Comparison of ENCODE assay signal across 8 mouse cellular contexts in the genomic region with DNA sequence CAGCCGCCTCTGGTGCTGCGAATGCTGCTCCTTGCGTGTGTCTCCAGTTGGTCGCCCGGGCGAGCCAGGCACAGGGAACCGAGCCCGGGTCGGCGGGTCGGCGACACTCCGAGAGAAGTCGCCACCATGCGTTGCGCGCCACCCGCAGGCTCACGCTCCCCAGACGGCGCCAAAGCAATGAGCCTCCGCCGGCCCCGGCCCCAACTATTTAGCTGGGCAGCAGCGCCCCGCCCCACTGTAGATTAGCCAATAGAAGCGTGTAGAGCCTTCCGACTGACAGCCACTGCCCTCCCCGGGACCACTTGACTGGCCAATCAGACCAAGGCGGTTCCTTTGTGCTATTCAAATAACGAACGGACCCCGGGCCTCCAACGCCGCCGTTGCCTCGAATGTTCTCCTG. TPM values are rescaled to one million over a fixed set of nuclear protein-coding genes. Genes with fewer than 3 reads are reported as not detected.
A peak's percentile ranks its signal among the peaks of the same experiment; 100 is the strongest.
DNase-seq lines count a peak whose midpoint lies in the region; ATAC-seq and TF ChIP-seq lines count a peak whose summit lies in the region.

Ier5l (minus strand) TSS at position 181 of the 400 bp plus-strand sequence.

- H3K4me1 ChIP-seq in erythroblast, embryonic 14.5 days (ENCODE audit: control insufficient read depth): peaks cover 12% of the 10 kb centered on the region
- peaks cover 17% of the 10 kb centered on the region for H3K4me1 ChIP-seq in embryonic facial prominence, embryonic 14.5 days (ENCODE audit: control insufficient read depth, insufficient read depth, low read length)
- peaks cover 44% of the 10 kb centered on the region for H3K4me1 ChIP-seq in heart, embryonic 10.5 days
- H3K4me1 ChIP-seq in kidney, embryonic 14.5 days (ENCODE audit: control insufficient read depth, insufficient read depth, low read length): 0 out of 2 replicates have a peak, but pooled peaks cover 16% of the 10 kb centered on the region
- peaks cover 17% of the 10 kb centered on the region for H3K4me1 ChIP-seq in limb, embryonic 14.5 days (ENCODE audit: control insufficient read depth, insufficient read depth, low read length)
- H3K4me1 ChIP-seq in midbrain, embryonic 15.5 days: peaks cover 38% of the 10 kb centered on the region

- H3K27me3 ChIP-seq in erythroblast, embryonic 14.5 days (ENCODE audit: control insufficient read depth): peaks cover 74% of the 10 kb centered on the region
- H3K27me3 ChIP-seq in embryonic facial prominence, embryonic 14.5 days (replicated peaks; ENCODE audit: control insufficient read depth, insufficient read depth, low read length): no peaks in the 10 kb centered on the region
- peaks cover 23% of the 10 kb centered on the region for H3K27me3 ChIP-seq in heart, embryonic 10.5 days (ENCODE audit: insufficient read depth, poor library complexity, severe bottlenecking)
- H3K27me3 ChIP-seq in kidney, embryonic 14.5 days (ENCODE audit: control insufficient read depth, insufficient read depth, low read length): no peaks in the 10 kb centered on the region
- H3K27me3 ChIP-seq in limb, embryonic 14.5 days (ENCODE audit: control insufficient read depth, insufficient read depth, low read length): no peaks in the 10 kb centered on the region
- no peaks in the 10 kb centered on the region for H3K27me3 ChIP-seq in midbrain, embryonic 15.5 days (replicated peaks)

- TF ChIP-seq POLR2A in limb, embryonic 14.5 days (IDR thresholded peaks at IDR 0.05; ENCODE audit: borderline replicate concordance, extremely low read depth, insufficient read depth, insufficient read length): peak; percentile 98; the same call in 1 of the 2 replicates

- no peak for ATAC-seq in erythroblast, adult 5-6 weeks (replicated peaks; ENCODE audit: low FRiP score, poor library complexity, severe bottlenecking)
- peak; percentile 90 for ATAC-seq in embryonic facial prominence, embryonic 14.5 days (ENCODE audit: low read depth)
- ATAC-seq in kidney, embryonic 14.5 days (ENCODE audit: low FRiP score, low TSS enrichment): peak; percentile 91
- peak; percentile 89 for ATAC-seq in limb, embryonic 14.5 days (ENCODE audit: low FRiP score, low read depth)
- peak; percentile 93 for ATAC-seq in midbrain, embryonic 15.5 days (replicated peaks)

- 4% methylated on average over 30 of the region's 37 CpGs for WGBS in embryonic facial prominence, embryonic 14.5 days
- WGBS in heart, embryonic 10.5 days: under 1% methylated on average over 37 of the region's 37 CpGs
- under 1% methylated on average over 37 of the region's 37 CpGs for WGBS in kidney, embryonic 14.5 days
- under 1% methylated on average over 28 of the region's 37 CpGs for WGBS in limb, embryonic 14.5 days
- under 1% methylated on average over 37 of the region's 37 CpGs for WGBS in midbrain, embryonic 15.5 days

- H3K4me3 ChIP-seq in erythroblast, embryonic 14.5 days (replicated peaks): peak within 1 kb of the TSS; percentile 46
- peak within 1 kb of the TSS; percentile 98 for H3K4me3 ChIP-seq in embryonic facial prominence, embryonic 14.5 days (ENCODE audit: low read depth, low read length)
- H3K4me3 ChIP-seq in heart, embryonic 10.5 days: peak within 1 kb of the TSS; percentile 81
- peak within 1 kb of the TSS; percentile 97 for H3K4me3 ChIP-seq in kidney, embryonic 14.5 days (ENCODE audit: low read length)
- H3K4me3 ChIP-seq in limb, embryonic 14.5 days (replicated peaks; ENCODE audit: low read length): peak within 1 kb of the TSS; percentile 96
- H3K4me3 ChIP-seq in midbrain, embryonic 15.5 days: peak within 1 kb of the TSS; percentile 90

- peak within 1 kb of the TSS; percentile 98 for H3K9ac ChIP-seq in embryonic facial prominence, embryonic 14.5 days (ENCODE audit: low read depth, low read length)
- peak within 1 kb of the TSS; percentile 96 for H3K9ac ChIP-seq in kidney, embryonic 14.5 days (ENCODE audit: low read depth, low read length)
- H3K9ac ChIP-seq in limb, embryonic 14.5 days (ENCODE audit: low read depth, low read length, severe bottlenecking): peak within 1 kb of the TSS; percentile 88
- H3K9ac ChIP-seq in midbrain, embryonic 15.5 days: peak within 1 kb of the TSS; percentile 90

- peak within 1 kb of the TSS; percentile 98 for H3K27ac ChIP-seq in embryonic facial prominence, embryonic 14.5 days (replicated peaks; ENCODE audit: low read depth, low read length)
- peak within 1 kb of the TSS; percentile 97 for H3K27ac ChIP-seq in heart, embryonic 10.5 days
- peak within 1 kb of the TSS; percentile 97 for H3K27ac ChIP-seq in kidney, embryonic 14.5 days (ENCODE audit: low read depth, low read length)
- peak within 1 kb of the TSS; percentile 94 for H3K27ac ChIP-seq in limb, embryonic 14.5 days (replicated peaks; ENCODE audit: low read depth, low read length)
- peak within 1 kb of the TSS; percentile 86 for H3K27ac ChIP-seq in midbrain, embryonic 15.5 days

- peak; percentile 99 for DNase-seq in embryonic facial prominence, embryonic 14.5 days (ENCODE audit: low spot score)
- DNase-seq in heart, embryonic 10.5 days (ENCODE audit: low spot score): peak; percentile 96
- DNase-seq in limb, embryonic 14.5 days (ENCODE audit: low spot score): peak; percentile 98
- peak; percentile 71 to 83 for DNase-seq in spleen, postnatal 10 days (ENCODE audit: low spot score in 2 of 2)

- H3K4me2 ChIP-seq in embryonic facial prominence, embryonic 14.5 days (ENCODE audit: low read depth, low read length): peak within 1 kb of the TSS; percentile 82
- peak within 1 kb of the TSS; percentile 99 for H3K4me2 ChIP-seq in kidney, embryonic 14.5 days (replicated peaks; ENCODE audit: low read depth, low read length)
- peak within 1 kb of the TSS; percentile 99 for H3K4me2 ChIP-seq in limb, embryonic 14.5 days (replicated peaks; ENCODE audit: low read depth, low read length, severe bottlenecking)
- H3K4me2 ChIP-seq in midbrain, embryonic 15.5 days: peak within 1 kb of the TSS; percentile 92

- no peaks in the 10 kb centered on the region; the same call in 1 of the 2 replicates for H3K9me3 ChIP-seq in erythroblast, embryonic 14.5 days (ENCODE audit: control insufficient read depth, low read length)
- H3K9me3 ChIP-seq in embryonic facial prominence, embryonic 14.5 days (ENCODE audit: control insufficient read depth, low read length): no peaks in the 10 kb centered on the region
- H3K9me3 ChIP-seq in heart, embryonic 10.5 days: no peaks in the 10 kb centered on the region
- no peaks in the 10 kb centered on the region for H3K9me3 ChIP-seq in kidney, embryonic 14.5 days (ENCODE audit: control insufficient read depth, low read length)
- H3K9me3 ChIP-seq in limb, embryonic 14.5 days (ENCODE audit: control insufficient read depth, low read length): no peaks in the 10 kb centered on the region
- H3K9me3 ChIP-seq in midbrain, embryonic 15.5 days: no peaks in the 10 kb centered on the region

- no peaks in the 10 kb centered on the region for H3K36me3 ChIP-seq in erythroblast, embryonic 14.5 days (ENCODE audit: control insufficient read depth)
- H3K36me3 ChIP-seq in embryonic facial prominence, embryonic 14.5 days (ENCODE audit: control insufficient read depth, insufficient read depth, low read length): no peaks in the 10 kb centered on the region
- no peaks in the 10 kb centered on the region for H3K36me3 ChIP-seq in heart, embryonic 10.5 days
- H3K36me3 ChIP-seq in kidney, embryonic 14.5 days (ENCODE audit: control insufficient read depth, insufficient read depth, low read length): no peaks in the 10 kb centered on the region
- no peaks in the 10 kb centered on the region for H3K36me3 ChIP-seq in limb, embryonic 14.5 days (ENCODE audit: control insufficient read depth, insufficient read depth, low read length)
- H3K36me3 ChIP-seq in midbrain, embryonic 15.5 days (replicated peaks): no peaks in the 10 kb centered on the region

RNA-seq across cellular contexts. Expression of gene Ier5l, which starts in this region (rescaled TPM):
- polyA plus RNA-seq in erythroblast, embryonic 14.5 days (2012): 0.02 TPM in 2 replicates
- not detected in 2 replicates for total RNA-seq in erythroblast, adult 5-6 weeks (2015; ENCODE audit: low replicate concordance)
- total RNA-seq in erythroblast, adult 5-6 weeks (2017; ENCODE audit: low replicate concordance): not detected in 2 replicates
- 3.4 TPM in 2 replicates for polyA plus RNA-seq in embryonic facial prominence, embryonic 14.5 days (2014; fragmentation: Nextera tagmentation; extraction: Ambion mirVana)
- 1.00 and 2.2 TPM in 2 replicates for polyA plus RNA-seq in heart, embryonic 10.5 days (2016; fragmentation: Nextera tagmentation; extraction: Ambion mirVana)
- 5.5 and 7.2 TPM in 2 replicates for polyA plus RNA-seq in kidney, embryonic 14.5 days (2014; fragmentation: Nextera tagmentation; extraction: Ambion mirVana)
- polyA plus RNA-seq in limb, embryonic 14.5 days (2012; rRNA removed): 31.0 and 47.8 TPM in 2 replicates
- 3.9 and 7.5 TPM in 2 replicates for polyA plus RNA-seq in limb, embryonic 14.5 days (2014; fragmentation: Nextera tagmentation; extraction: Ambion mirVana)
- 2.3 and 2.8 TPM in 2 replicates for polyA plus RNA-seq in midbrain, embryonic 15.5 days (2015; fragmentation: Nextera tagmentation; extraction: Ambion mirVana)

Comparison
In these comparisons a context has a peak if more than half of its experiments do, and no peak if none do; other contexts are left out.
1. H3K4me3 ChIP-seq: peak in every context shown above with its lines; median percentile 98 in embryonic facial prominence, embryonic 14.5 days; 97 in kidney, embryonic 14.5 days; 96 in limb, embryonic 14.5 days; 90 in midbrain, embryonic 15.5 days; 81 in heart, embryonic 10.5 days; 46 in erythroblast, embryonic 14.5 days.